Mouse (Mus musculus) lung, postnatal 36 days (tissue): ENCODE results near the gene Zfyve28.
A peak's percentile ranks its signal among the peaks of the same experiment; 100 is the strongest.

Experiments used
- DNase-seq: peaks from one replicate; pipeline ENCODE4 v3.0.0; 2022; ENCODE audit warnings: mixed read lengths

The Zfyve28 gene

DNA sequence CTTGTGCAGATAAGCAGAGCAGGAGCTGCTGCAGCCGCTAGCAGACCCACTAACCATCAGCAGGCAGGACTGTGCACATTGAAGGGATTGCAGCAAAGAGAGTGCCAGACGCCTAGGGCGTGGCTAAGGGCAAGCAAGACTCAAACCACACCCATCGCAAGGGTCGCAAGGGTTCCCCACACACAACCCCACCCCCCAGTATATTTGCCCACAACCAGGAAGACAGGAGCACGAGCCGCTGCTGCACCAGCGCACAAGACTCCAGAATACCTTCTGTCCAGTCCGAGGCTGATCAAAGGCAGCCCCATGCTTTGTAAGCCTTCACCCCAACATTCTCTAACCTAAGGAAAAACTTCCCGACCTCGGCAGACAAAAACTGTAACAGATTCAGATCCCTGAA lies 1.7 kb downstream of the Zfyve28 start:
- no peak for DNase-seq

DNA sequence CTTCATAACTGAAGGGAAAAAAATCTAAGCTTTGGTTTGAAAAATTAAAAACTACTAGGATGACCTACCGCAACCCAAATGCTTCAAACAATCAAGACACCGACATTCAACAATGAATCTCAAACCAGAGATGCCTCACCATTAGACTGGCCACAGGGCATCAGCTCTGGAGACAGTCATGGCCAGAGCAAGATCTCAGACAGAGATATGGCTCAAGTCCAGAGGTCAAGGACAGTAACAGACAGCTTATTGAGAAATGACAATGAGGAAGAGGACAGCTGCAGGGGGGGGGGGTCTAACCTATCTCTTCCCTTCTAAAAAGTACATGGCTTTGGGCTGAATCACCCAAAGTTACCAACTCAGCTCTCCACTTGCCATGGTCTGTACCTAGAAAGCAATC lies 3.0 kb downstream of the Zfyve28 start:
- DNase-seq: no peak

DNA sequence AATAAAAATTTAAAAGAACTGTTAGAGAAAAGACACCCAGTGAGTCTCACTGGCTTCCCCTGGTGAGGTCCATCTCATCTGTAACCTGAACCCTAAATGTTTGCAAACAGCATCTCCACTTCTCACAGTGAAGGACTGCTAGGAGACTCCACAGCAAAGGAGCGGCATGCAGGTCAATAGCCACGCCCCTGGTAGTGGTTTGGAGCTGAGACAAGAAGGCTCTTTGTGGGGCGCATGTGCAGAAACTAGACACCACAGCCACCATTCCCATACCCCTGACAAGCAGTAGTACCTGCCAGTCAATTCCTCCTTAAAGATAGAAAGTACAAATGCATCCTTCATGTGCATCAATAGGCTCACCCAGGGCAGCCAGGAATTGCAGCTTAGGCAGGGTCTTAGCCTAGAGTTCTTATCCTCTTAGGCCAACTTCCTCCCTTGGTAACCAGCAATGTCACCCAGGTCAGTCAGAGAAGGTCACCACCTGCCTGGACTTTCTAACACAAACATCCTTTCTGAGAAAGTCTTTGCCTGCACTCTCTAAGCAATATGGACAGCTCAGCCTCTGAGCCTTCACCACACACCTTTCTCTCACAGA lies 4.0 kb downstream of the Zfyve28 start:
- peak; percentile 14 for DNase-seq

DNA sequence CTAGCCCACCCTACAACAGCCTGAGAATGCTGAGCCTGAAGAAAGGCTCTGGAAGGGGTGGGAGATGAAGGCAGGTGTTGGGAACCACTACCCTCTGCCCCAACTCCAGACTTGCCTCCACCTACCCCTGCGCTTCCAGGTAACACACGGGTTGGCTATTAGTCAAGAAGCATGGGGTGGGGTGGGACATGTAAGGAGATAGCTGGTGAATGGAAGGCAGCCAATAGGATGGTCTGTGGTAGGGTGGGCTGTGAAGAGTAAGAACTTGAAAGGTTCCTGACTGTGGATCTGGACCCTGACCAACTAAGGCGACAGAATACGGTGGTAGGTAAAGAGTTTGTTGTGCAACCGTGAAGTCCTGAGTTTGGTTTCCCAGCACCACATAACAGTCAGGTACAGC lies 4.9 kb downstream of the Zfyve28 start:
- no peak for DNase-seq

DNA sequence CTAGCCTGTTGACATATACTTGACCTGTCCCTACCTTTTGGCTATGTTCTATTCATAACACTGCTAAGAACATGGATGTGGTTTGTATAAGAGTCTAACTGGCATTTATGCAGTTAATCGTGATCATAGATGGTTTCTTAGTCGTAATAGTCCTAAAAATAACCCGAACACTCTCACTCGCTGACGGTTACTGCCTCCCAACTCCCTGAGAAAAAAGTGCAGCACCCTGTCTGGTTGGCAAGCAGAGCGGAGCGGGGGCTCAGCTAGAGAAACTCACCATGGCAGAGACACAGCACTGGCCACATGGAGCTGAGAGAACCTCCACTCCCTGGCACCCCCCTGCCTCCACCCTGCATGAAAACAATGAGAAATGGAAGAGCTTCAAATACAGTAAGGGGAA lies 7.3 kb downstream of the Zfyve28 start:
- no peak for DNase-seq

DNA sequence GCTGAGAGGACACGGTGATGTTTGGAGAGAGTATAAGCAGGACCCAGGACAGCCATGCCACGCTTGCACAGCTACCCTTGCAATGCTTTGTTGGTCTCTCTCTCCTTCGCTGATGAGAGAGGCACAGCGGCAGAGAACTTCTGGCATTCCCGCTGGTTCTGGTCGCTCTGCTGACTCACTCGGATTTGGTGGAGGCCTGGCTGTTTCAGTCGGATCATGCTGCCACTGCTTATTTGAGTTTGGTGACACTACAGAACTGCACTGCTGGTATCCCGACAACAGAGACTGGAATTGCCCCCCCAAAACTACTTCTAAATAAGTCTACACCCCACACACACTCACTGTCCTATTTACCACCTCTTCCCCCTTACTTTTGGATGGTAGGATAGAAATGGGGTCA lies 9.0 kb downstream of the Zfyve28 start:
- DNase-seq: no peak

DNA sequence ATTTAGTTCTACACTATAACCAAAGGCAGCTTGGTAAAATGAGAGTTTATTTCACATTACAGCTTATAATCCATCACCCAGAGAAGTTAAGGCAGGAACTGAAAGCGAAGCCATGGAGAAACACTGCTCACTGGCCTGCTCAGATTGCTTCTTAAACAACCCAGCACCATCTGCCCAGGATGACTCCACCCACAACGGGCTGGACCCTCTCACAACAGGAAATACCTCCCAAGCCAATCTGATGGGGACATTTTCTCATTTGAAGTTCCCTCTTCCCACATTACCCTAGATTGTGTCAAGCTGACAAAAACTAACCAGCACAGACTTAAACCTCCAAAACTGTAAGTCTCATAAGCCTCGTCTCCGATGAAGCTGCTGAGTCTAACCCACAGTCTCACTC lies 10.2 kb downstream of the Zfyve28 start:
- peak; percentile 23 for DNase-seq

DNA sequence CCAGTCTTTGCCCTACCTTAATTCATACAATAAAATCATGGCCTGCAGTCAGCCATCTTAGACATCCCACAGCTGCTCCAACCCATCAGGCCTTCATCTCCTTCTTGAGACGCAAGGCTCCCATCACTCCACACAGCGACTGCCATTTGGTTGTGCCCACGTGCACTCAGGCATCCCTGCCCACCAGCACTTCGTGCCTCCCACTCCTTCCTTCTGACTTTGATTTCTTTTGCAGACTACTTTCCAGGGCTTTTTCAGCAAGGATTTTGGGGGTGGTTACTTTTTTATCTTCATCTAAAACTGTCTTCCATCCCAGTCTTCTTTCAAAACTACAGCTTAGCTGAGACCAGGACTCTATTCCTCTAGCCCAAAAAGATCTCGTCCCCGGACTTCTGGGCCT lies 11.5 kb downstream of the Zfyve28 start:
- no peak for DNase-seq

DNA sequence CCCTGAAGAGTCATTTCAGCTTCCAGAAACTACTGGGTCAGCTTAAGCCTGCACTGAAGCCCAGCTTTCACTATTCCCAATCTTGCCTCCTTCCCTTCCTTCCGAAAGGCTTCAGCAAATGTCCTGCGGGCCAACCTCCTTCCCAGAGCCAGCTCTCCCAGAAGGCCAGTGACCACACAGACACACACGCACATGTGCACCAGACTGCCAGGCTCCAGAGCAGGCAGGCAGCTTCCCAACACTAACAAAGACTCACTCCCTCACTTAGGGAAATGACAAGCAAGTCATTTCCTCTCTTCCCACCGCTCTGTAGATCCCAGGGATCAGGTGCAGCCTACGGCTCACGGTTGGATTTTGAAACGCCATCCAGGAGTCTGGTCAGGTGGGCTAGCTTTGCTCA lies 12.1 kb downstream of the Zfyve28 start:
- DNase-seq: no peak

DNA sequence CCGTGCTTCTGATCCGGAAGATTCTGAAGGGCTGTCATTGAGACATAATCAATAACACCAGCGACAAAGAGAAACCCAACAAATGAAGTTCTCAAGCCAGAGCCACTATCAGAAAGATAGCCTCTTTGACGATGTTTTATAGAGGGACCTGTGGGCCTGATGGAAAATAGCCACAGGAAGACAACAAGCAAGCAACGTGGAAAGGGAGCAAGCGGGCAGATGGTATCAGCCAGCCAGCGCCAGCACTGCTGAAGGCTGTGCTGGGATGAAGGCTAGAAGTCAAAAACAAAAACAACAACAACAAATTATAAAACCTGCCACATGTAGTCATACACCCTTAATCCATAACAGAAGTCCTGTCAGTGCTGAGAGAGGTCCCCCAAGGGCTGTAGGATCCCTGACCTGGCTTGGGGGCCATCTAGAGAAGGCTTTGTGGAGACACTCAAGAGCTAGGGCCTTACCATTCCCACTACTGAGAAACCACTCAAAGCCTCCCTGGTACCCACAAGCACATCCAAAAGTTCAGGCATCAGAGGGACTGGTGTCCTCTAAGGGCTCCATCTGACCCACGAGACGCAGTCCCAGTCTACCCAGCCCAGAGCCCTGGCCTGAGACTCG lies 13.5 kb downstream of the Zfyve28 start:
- no peak for DNase-seq

DNA sequence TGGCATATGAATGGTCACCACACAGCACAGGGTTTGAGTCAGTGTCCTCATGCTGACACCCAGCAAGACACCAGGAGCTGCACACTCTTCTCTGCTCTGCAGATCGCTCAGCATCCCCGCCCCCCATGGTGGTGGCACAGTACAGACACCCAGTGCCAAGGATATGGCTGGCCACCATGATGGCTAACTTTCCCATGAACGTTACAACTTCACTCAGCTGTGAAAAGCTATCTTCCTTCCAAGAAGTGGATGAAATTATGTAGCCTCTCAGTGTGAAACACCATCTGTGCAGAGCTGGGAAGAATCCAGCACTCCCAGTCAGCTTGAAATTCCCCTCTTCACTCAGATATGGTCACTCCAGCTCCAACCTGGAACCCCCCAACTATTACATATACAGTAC lies 14.0 kb downstream of the Zfyve28 start:
- DNase-seq: no peak

DNA sequence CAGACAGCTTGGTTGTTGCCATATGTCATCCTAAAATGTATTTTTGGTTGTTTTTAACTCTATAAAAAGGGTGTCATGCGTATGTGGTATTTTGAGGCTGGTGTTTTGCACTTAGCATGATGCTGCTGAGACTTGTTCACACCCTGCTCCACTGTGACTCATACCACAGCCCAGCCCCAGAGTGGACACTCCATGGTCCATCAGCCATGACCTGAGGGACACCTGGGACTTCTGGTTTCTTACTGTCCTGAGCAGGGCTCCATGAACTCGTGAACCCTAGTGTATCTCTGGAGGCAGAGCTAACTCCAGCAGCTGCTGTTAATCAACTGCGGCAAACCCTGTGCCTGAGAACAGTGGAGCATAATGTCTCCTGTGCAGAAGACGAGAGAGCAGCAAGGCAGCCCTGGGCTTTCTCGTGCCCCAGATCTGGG lies 15.0 kb downstream of the Zfyve28 start:
- DNase-seq: no peak

DNA sequence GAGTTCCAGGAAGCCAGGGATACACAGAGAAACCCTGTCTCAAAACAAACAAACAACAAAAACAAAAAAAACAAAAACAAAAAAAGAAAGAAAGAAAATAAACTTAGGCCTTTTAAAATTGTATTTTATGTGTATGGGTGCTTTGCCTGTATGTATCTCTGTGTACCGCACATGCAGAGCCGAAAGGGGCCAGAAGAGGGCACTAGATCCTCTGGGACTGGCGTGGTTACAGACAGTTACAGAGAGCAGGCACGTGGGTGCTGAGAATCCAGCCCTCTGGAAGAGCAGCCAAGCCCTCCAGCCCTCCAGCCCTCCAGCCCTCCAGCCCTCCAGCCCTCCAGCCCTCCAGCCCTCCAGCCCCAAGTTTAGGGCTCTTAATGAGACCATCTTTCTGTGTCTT lies 16.5 kb downstream of the Zfyve28 start:
- DNase-seq: peak; percentile 64

DNA sequence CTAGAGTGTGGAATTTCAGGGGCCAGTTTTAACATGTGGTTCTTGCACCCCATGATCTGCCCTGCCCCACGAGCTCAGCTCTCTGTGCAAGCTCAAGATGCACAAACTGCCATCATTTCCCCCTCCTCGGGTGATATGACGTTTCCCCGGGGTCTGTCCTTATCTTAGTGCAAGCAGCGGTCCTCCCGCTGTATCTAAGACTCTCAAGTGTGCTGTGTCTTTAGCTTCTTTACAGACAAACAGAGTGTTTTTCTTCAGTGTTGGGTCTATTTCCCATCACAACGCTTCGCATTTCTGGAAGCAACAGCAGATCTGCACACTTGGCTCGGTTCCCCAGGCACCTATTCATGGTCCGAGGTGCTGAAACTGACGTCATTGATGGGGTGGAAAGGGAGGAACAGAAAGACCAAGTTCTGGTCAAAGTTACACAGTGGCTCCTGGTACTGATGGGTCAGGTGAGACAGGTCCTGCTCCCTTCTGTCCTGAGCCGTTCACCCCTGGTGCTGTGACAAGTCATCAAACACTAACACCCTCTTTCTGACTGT lies 18.3 kb downstream of the Zfyve28 start:
- no peak for DNase-seq

DNA sequence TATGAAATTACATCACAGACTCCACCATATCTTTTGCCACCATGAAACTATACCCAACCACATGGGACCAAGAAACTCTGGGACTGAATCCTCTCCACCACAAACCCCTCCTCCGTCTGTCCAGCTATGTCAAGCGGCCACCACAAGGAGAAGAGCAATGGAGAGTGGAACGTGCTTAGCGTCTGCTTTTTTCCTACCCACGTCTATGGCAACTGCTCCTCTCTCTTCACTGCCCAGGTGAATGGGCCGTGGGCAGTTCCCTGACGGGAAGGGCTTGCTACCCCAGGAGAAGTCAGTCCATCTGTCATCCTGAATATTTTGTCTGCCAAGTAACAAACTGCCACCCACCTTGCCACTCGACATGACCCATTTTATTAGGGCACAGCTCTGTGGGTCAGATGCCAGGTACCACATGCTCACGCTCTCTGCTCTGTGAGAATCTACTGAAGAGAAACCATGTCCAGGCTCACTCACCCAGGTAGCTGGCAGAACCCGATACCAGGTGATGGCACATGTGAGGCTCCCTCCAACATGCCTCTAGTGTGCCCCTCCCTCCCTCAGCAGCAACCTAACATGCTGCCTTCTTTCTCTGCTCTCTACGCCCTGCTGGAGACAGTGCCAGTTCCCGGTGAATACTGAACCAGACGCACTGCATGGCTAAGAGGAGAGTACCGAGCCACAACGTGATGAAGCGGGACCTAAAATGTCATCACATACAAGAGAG lies 18.9 kb downstream of the Zfyve28 start:
- no peak for DNase-seq

DNA sequence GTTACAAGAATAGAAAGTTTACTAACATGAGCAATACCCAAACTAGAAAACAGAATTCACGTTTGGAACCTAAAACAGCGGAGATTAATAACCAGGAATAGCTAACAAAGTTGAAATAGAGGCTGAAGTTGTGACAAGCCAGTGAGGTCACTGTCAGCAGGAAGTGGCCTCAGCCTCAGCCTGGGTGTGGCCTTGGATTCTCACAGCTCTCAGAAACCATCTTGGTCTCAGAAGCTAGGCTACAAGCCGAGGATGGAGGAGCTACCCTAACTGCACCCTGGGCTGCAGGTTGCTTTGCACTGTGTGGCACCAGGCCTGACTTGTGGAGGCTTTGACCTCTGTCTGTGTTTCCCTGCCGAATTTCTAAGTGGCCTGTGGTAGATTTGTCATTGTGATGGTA lies 22.2 kb downstream of the Zfyve28 start:
- DNase-seq: no peak

DNA sequence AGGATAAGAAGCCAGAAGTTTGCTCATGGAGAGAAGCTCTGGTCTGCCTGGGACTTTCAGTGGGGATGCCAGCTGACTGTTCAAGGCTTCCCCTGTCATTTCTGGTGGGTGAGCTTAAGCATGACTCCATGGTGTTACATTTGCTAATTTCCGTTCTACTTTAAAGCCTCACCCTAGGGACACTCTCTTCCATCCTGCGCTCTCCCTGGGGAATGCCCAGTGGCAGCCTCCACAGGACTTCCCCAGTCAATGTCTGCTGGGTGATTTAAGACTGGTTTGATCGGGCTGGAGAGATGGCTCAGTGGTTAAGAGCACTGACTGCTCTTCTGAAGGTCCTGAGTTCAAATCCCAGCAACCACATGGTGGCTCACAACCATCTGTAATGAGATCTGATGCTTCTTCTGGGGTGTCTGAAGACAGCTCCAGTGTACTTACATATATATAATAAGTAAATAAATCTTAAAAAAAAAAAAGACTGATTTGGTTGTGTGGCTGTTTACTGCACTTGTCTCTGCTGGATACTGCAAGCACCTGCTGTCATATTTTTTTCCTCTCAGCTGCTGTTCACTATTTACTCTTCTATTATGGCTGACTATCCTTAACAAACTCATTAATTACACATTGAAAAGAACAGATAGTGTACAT lies 29.0 kb downstream of the Zfyve28 start:
- DNase-seq: no peak

DNA sequence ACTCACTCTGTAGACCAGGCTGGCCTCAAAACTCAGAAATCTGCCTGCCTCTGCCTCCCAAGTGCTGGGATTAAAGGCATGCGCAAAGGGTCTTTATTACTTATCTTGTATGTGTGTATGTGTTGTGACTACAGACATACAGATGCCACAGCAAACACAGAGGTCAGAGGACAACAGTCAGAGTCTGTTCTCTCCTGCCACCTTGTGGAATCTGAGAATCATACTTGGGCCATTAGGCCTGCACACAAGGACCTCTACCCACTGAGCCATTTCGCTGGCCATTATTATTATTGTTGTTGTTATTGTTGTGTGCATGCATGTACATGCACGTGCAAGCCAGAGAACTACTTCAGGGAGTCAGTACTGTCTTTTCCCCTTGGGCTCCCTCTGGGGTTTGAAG lies 33.1 kb downstream of the Zfyve28 start:
- DNase-seq: peak; percentile 21

DNA sequence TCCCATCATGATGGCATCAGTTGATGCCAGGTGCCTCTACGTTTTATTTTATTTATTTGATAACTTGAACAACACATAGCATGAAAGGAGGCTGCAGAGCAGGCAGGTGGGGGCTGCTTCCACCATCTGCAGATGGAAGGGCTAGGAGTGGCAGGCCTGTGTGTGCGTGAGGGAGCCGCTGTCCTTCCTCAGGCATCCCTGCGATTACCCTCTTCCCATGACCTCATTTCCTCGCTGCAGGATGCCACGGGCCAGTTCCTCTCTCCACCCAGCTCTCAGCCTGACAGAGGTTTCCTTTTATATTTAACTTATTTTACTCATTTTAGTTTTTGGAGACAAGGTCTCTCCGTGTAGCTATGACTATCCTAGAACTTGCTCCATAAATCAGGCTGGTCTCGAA lies 33.9 kb downstream of the Zfyve28 start:
- no peak for DNase-seq

DNA sequence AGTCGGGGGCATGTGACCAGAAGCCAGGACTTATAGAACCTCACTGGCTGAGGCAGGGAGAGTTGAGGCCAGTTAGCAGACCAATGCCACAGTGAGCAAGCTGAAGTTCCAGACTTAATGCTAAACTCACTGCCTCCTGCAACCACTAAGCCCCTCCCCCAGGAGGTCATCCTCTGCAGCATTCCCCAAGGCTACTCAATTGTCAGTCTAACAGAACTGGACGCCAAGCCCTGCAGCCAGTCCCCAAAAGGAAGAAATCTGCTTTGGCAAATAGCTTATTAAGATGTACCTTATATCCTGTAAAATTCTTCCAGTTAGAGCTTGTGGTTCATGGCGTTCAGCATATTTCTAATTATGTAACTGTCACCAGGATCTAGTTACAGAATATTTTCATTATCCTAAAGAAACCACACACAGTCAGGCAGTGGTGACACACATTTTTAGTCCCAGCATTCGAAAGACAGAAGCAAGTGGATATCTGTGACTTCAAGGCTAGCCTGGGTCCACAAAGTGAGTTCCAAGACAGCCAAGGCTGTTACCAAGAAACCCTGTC lies 35.2 kb downstream of the Zfyve28 start:
- no peak for DNase-seq

DNA sequence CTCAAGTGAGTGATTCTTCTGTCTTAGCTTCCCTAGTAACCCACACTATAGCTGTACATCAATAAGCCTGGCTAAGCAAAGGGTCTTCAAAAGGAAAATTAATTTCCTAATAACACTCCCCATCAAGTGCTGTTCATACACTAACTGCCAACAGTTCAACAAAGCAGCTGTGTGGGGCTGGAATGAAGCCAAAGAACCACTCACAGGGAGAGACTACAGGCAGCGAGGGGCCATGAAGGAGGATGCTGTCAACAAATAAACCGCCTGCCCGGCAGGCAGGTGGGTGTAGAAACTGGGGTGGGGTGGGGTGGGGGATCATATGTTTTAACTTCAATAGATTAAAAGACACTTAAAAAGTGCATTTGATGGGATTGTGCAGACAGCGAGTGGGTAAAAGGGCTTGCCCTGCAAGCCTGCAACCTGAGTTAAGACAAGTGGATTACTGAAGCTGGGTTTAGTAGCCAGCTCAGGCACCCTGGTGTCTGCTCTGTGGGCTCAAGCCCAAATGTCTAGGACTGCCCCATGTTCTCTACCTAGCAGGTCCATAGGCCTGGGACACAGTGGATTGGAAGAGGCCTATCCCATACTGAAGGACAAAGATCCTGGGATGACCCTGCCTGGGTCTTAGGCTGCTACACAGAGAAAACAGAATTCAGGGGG lies 35.8 kb downstream of the Zfyve28 start:
- peak; percentile 38 for DNase-seq

DNA sequence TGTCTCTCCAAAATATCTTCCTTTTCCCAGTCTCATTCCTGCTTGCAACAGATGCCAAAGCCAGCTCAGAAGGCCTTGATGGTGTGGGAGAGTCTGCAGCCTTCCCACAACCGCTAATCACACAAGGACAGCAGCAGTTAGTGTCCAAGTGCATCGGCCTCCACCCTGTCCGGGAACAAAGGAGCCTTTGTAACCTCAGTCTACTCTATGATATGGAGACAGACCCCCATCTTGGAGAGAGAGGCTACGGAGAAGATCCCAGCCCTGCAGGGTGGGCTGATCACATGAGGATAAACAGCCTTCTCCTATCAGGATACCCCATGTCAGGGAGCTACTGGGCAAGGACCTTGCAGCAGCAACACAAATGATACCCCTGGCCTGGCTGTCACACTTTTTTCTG lies 36.5 kb downstream of the Zfyve28 start:
- no peak for DNase-seq

DNA sequence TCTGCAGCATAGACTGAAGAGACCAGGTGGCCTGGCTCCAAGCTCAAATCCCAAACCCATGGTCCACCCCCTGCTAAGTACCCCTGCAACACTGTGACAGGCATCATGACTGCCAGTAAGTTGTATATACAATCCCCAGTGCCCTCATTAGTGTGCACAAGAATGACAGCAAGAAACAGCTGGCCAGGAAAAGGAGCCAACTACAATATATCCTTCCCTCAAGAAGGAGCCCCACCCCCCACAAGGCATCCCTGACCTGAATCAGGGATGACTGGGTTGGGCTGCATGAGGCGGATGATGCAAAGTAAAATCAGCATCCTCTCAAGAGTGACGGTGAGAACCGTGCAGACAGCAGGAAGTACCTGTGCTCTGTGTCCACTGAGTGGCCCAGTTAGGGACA lies 38.2 kb downstream of the Zfyve28 start:
- no peak for DNase-seq
